Mouse (Mus musculus) right cerebral cortex, postnatal 25 days (tissue): ENCODE data around the gene Rps8.
A peak's percentile ranks its signal among the peaks of the same experiment; 100 is the strongest.

Experiments used
- DNase-seq: peaks from one replicate; pipeline ENCODE4 v3.0.0; 2022

Gene Rps8

GRCm38 (mm10) chr4:117148047-117148713, 7.9 kb downstream of the Rps8 start:
- DNase-seq, result no peak

- DNase-seq, result peak; percentile 54
Measured at GRCm38 (mm10) chr4:117146176-117146575, 9.9 kb downstream of the Rps8 start.

- DNase-seq, result no peak
Measured at GRCm38 (mm10) chr4:117145248-117145647, 10.8 kb downstream of the Rps8 start.

- DNase-seq, result no peak
Measured at GRCm38 (mm10) chr4:117143023-117143422, 13.0 kb downstream of the Rps8 start.

- no peak for DNase-seq
Measured at GRCm38 (mm10) chr4:117140613-117141012, 15.4 kb downstream of the Rps8 start.

GRCm38 (mm10) chr4:117139217-117139612, 16.8 kb downstream of the Rps8 start:
- no peak for DNase-seq

GRCm38 (mm10) chr4:117138295-117139216, 17.5 kb downstream of the Rps8 start:
- no peak for DNase-seq

GRCm38 (mm10) chr4:117136034-117136433, 20.0 kb downstream of the Rps8 start:
- DNase-seq, result no peak

GRCm38 (mm10) chr4:117134601-117134995, 21.4 kb downstream of the Rps8 start:
- no peak for DNase-seq

GRCm38 (mm10) chr4:117133817-117134600, 22.0 kb downstream of the Rps8 start, which contains the start of gene Plk3:
TSS of gene Plk3 (minus strand) at chr4:117133963.
- DNase-seq, result peak; percentile 98

- peak; percentile 35 for DNase-seq
Measured at GRCm38 (mm10) chr4:117133366-117133796, 22.7 kb downstream of the Rps8 start.

GRCm38 (mm10) chr4:117132794-117133143, 23.3 kb downstream of the Rps8 start:
- DNase-seq, result no peak

GRCm38 (mm10) chr4:117131890-117132793, 23.9 kb downstream of the Rps8 start:
- DNase-seq, result no peak

- no peak for DNase-seq
Measured at GRCm38 (mm10) chr4:117131198-117131597, 24.8 kb downstream of the Rps8 start.

GRCm38 (mm10) chr4:117130790-117131189, 25.3 kb downstream of the Rps8 start:
- no peak for DNase-seq

GRCm38 (mm10) chr4:117127991-117128686, 27.9 kb downstream of the Rps8 start:
- no peak for DNase-seq

- no peak for DNase-seq
Measured at GRCm38 (mm10) chr4:117126675-117127290, 29.3 kb downstream of the Rps8 start, which contains the start of gene Tctex1d4. TSS of gene Tctex1d4 (plus strand) at chr4:117126794.

- peak; percentile 43 for DNase-seq
Measured at GRCm38 (mm10) chr4:117125910-117126674, 30.0 kb downstream of the Rps8 start.

- DNase-seq, result peak; percentile 78
Measured at GRCm38 (mm10) chr4:117125348-117125909, 30.6 kb downstream of the Rps8 start, which contains the start of gene Btbd19. TSS of gene Btbd19 (minus strand) at chr4:117125725.
